Mouse (Mus musculus): ENCODE data around the gene Lypd4.

DNA sequence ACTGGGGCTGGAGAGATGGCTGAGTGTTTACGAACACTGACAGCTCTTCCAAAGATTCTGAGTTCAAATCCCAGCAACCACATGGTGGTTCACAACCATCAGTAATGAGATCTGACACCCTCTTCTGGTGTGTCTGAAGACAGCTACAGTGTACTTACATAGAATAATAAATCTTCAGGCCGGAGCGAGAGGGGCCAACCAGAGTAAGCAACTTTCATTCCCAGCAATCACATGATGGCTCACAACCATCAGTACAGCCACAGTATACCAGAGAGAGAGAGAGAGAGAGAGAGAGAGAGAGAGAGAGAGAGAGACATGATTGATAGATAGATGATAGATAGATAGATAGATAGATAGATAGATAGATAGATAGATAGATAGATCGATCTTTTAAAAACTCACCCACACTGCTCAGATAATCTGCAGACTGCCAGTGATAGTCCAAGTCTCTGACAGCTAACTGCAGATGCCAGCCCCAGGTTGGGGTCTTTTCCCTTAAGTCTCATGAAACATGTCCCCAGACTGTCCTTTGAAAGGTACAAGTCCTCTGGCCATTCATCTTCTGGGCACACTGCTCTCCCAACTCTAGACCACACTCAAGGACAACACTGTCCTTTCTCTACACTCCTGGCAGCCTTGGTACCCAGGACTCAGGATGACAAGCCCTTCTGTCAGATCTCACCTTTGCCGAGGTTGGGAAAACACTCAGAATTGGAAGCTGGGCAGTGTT is 18.0 kb downstream of the Lypd4 start:
- TF ChIP-seq CTCF (IDR thresholded peaks at IDR 0.05; ENCODE audit: low read depth) = no peak
- TF ChIP-seq EP300 (IDR thresholded peaks at IDR 0.05; ENCODE audit: low read depth) = no peak

All from liver, embryonic 14.5 days (tissue).